Mouse (Mus musculus) frontal cortex, adult (tissue): ENCODE results near the gene Hmgb4.

Source experiments
- ATAC-seq: cut with Nextera tagmentation; 2 replicates; pipeline ENCODE4 v1.9.2; 2017; ENCODE audit warnings: mild to moderate bottlenecking, moderate library complexity, mixed read lengths; ENCODE audit not compliant: low TSS enrichment

The Hmgb4 gene

GRCm38 (mm10) chr4:128260907-128261560 is at the start of gene Hmgb4:
Gene Hmgb4, minus strand, starts transcription at chr4:128260957.
- ATAC-seq, result peak; percentile 89

- ATAC-seq, result no peak
Observed at GRCm38 (mm10) chr4:128306011-128306410, 45.3 kb upstream of the Hmgb4 start.

- ATAC-seq, result peak; percentile 84
Observed at GRCm38 (mm10) chr4:128304049-128304448, 43.3 kb upstream of the Hmgb4 start.

- no peak for ATAC-seq
Observed at GRCm38 (mm10) chr4:128288095-128288494, 27.3 kb upstream of the Hmgb4 start.

- peak; percentile 74; the same call in 1 of the 2 replicates for ATAC-seq
Observed at GRCm38 (mm10) chr4:128285009-128285408, 24.3 kb upstream of the Hmgb4 start.

GRCm38 (mm10) chr4:128275586-128275985 is 14.8 kb upstream of the Hmgb4 start:
- peak; percentile 29; the same call in 1 of the 2 replicates for ATAC-seq

- peak; percentile 67 for ATAC-seq
Observed at GRCm38 (mm10) chr4:128275116-128275515, 14.4 kb upstream of the Hmgb4 start.

GRCm38 (mm10) chr4:128273146-128273545 is 12.4 kb upstream of the Hmgb4 start:
- no peak for ATAC-seq

- no peak for ATAC-seq
Observed at GRCm38 (mm10) chr4:128272501-128272900, 11.7 kb upstream of the Hmgb4 start.

- no peak for ATAC-seq
Observed at GRCm38 (mm10) chr4:128270931-128271330, 10.2 kb upstream of the Hmgb4 start.

- ATAC-seq, result no peak
Observed at GRCm38 (mm10) chr4:128270177-128270576, 9.4 kb upstream of the Hmgb4 start.

GRCm38 (mm10) chr4:128269261-128269875 is 8.6 kb upstream of the Hmgb4 start:
- no peak for ATAC-seq

GRCm38 (mm10) chr4:128265341-128265740 is 4.6 kb upstream of the Hmgb4 start:
- ATAC-seq, result no peak

- ATAC-seq, result no peak
Observed at GRCm38 (mm10) chr4:128264491-128264890, 3.7 kb upstream of the Hmgb4 start.

- no peak for ATAC-seq
Observed at GRCm38 (mm10) chr4:128259211-128259610, 1.5 kb downstream of the Hmgb4 start.

- no peak for ATAC-seq
Observed at GRCm38 (mm10) chr4:128248676-128249075, 12.1 kb downstream of the Hmgb4 start.

- no peak for ATAC-seq
Observed at GRCm38 (mm10) chr4:128245201-128245600, 15.6 kb downstream of the Hmgb4 start.

GRCm38 (mm10) chr4:128241854-128242356 is 18.9 kb downstream of the Hmgb4 start:
- no peak for ATAC-seq

GRCm38 (mm10) chr4:128241075-128241853 is 19.5 kb downstream of the Hmgb4 start:
- ATAC-seq, result peak; percentile 44; the same call in 1 of the 2 replicates

- ATAC-seq, result peak; percentile 41; the same call in 1 of the 2 replicates
Observed at GRCm38 (mm10) chr4:128239113-128239512, 21.6 kb downstream of the Hmgb4 start.

- ATAC-seq, result peak; percentile 28; the same call in 1 of the 2 replicates
Observed at GRCm38 (mm10) chr4:128233458-128233857, 27.3 kb downstream of the Hmgb4 start.
